Mouse (Mus musculus): Measurements from ENCODE around the gene Gnai2. TPM values are rescaled to one million over a fixed set of nuclear protein-coding genes. Genes with fewer than 3 reads are reported as not detected.
A peak's percentile ranks its signal among the peaks of the same experiment; 100 is the strongest.
"Not testable (repeated sequence)": the region's sequence is repeated elsewhere in the genome, so short reads cannot be mapped to it uniquely, and the experiment has no call there.

Gene Gnai2
- polyA plus RNA-seq, 1 experiment from 2014 or later, result 404 TPM

DNA sequence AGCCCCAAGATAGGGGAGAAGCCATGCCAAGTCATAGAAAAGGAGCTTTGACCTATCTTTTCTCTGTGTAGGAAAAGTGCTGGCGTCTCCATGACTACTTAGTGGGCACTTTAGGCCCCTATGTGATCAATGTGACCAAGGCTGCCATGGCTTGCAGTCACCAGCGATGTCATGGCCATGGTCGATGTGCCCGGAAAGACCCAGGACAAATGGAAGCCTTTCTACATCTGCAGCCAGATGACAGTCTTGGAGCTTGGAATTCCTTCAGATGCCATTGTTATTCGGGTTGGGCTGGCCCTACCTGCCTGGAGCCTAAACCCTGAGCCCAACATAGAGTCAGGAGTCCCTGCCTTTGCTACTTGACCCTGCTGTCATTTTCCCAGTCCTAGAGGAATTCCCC, 48.7 kb downstream of the Gnai2 start:
- H3K9me3 ChIP-seq, result no peaks in the 10 kb centered on the region
- 80% methylated on average over 5 of the region's 5 CpGs for WGBS
- peaks cover 49% of the 10 kb centered on the region for H3K4me1 ChIP-seq
- no peak overlapping the region; the same call in 1 of the 2 replicates for H3K4me3 ChIP-seq
- no peaks in the 10 kb centered on the region for H3K27me3 ChIP-seq (ENCODE audit: insufficient read depth, poor library complexity, severe bottlenecking)
- no peak for DNase-seq (ENCODE audit: low spot score)
- peaks cover 42% of the 10 kb centered on the region for H3K36me3 ChIP-seq
- peak overlapping the region; percentile 75 for H3K27ac ChIP-seq

DNA sequence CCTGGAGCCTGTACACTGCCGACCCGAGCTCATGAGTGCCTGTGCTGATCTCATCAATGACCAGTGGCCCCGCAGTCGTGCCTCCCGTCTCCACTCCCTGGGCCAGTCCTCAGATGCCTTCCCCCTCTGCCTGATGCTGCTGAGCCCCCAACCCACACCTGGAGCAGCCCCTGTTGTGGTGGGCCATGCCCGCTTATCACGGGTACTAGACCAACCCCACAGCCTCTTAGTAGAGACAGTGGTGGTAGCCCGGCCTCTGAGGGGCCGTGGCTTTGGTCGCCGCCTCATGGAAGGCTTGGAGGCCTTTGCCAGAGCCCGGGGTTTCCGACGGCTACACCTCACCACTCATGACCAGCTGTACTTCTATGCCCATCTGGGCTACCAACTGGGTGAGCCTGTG, 52.0 kb downstream of the Gnai2 start:
- no peak for DNase-seq (ENCODE audit: low spot score)
- Histone ChIP-seq H3K4me1 (peaks cover 52% of the 10 kb centered on the region), H3K4me3 (no peak overlapping the region), H3K36me3 (peaks cover 21% of the 10 kb centered on the region), H3K9me3 (no peaks in the 10 kb centered on the region), H3K27ac (no peak overlapping the region), H3K27me3 (ENCODE audit: insufficient read depth, poor library complexity, severe bottlenecking) (no peaks in the 10 kb centered on the region)
- 86% methylated on average over 14 of the region's 14 CpGs for WGBS

GRCm38 (mm10) chr9:107582509-107583062, 52.6 kb downstream of the Gnai2 start:
- peaks cover 21% of the 10 kb centered on the region for H3K36me3 ChIP-seq
- no peak for DNase-seq (ENCODE audit: low spot score)
- 88% methylated on average over 7 of the region's 7 CpGs for WGBS
- 0 out of 2 replicates have a peak overlapping the region, but pooled peaks have one; percentile 94 for H3K27ac ChIP-seq
- no peak overlapping the region for H3K4me3 ChIP-seq
- peaks cover 53% of the 10 kb centered on the region for H3K4me1 ChIP-seq
- no peaks in the 10 kb centered on the region for H3K27me3 ChIP-seq (ENCODE audit: insufficient read depth, poor library complexity, severe bottlenecking)
- no peaks in the 10 kb centered on the region for H3K9me3 ChIP-seq

GRCm38 (mm10) chr9:107581584-107581983, 53.6 kb downstream of the Gnai2 start:
- Histone ChIP-seq H3K27me3 (ENCODE audit: insufficient read depth, poor library complexity, severe bottlenecking) (no peaks in the 10 kb centered on the region), H3K4me3 (peak overlapping the region; percentile 82), H3K9me3 (no peaks in the 10 kb centered on the region), H3K27ac (peak overlapping the region; percentile 94; the same call in 1 of the 2 replicates), H3K36me3 (peaks cover 21% of the 10 kb centered on the region), H3K4me1 (peaks cover 62% of the 10 kb centered on the region)
- DNase-seq (ENCODE audit: low spot score), result no peak
- 71% methylated on average over 4 of the region's 4 CpGs for WGBS

GRCm38 (mm10) chr9:107580501-107581317, 54.5 kb downstream of the Gnai2 start, which contains the start of gene Hyal3:
TSS of gene Hyal3 (plus strand) at chr9:107580818.
- H3K9me3 ChIP-seq, result no peaks in the 10 kb centered on the region
- peaks cover 63% of the 10 kb centered on the region for H3K4me1 ChIP-seq
- no peaks in the 10 kb centered on the region for H3K27me3 ChIP-seq (ENCODE audit: insufficient read depth, poor library complexity, severe bottlenecking)
- DNase-seq (ENCODE audit: low spot score), result peak; percentile 95
- peak within 1 kb of the TSS; percentile 94 for H3K27ac ChIP-seq
- H3K36me3 ChIP-seq, result peaks cover 21% of the 10 kb centered on the region
- peak within 1 kb of the TSS; percentile 82 for H3K4me3 ChIP-seq
- WGBS, result under 1% methylated on average over 32 of the region's 32 CpGs

- Histone ChIP-seq H3K27me3 (ENCODE audit: insufficient read depth, poor library complexity, severe bottlenecking) (no peaks in the 10 kb centered on the region), H3K36me3 (peaks cover 21% of the 10 kb centered on the region), H3K4me1 (peaks cover 67% of the 10 kb centered on the region), H3K27ac (0 out of 2 replicates have a peak overlapping the region, but pooled peaks have one; percentile 25), H3K9me3 (no peaks in the 10 kb centered on the region), H3K4me3 (no peak overlapping the region)
- no peak for DNase-seq (ENCODE audit: low spot score)
- WGBS, result 90% methylated on average over 14 of the region's 14 CpGs
These were observed 55.9 kb downstream of the Gnai2 start for GRCm38 (mm10) chr9:107579023-107579900.

DNA sequence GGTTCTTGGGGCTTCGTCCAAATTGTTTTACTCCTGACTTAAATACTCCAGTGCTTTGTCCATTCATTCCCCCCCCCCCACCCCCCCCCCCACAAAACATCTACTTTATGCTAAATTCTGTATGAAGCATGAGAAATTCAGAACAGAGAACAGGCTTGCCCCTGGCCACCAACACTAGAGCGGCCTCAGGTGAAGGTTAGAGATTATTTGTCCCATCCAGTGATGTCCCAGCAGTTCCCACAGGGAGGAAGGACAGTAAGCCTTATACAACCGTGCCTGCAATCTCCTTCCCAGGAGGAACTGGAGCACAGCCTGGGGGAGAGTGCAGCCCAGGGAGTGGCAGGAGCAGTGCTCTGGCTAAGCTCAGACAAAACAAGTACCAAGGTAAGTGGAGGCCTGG, 56.6 kb downstream of the Gnai2 start, which contains the start of gene Naa80:
Naa80 (plus strand) TSS at position 301 of the 400 bp plus-strand sequence.
- no peak within 1 kb of the TSS; the same call in 1 of the 2 replicates for H3K4me3 ChIP-seq
- WGBS, result 69% methylated on average over 3 of the region's 3 CpGs
- no peaks in the 10 kb centered on the region for H3K9me3 ChIP-seq
- 0 out of 2 replicates have a peak within 1 kb of the TSS, but pooled peaks have one; percentile 25 for H3K27ac ChIP-seq
- peaks cover 22% of the 10 kb centered on the region for H3K36me3 ChIP-seq
- no peak for DNase-seq (ENCODE audit: low spot score)
- peaks cover 67% of the 10 kb centered on the region for H3K4me1 ChIP-seq
- no peaks in the 10 kb centered on the region for H3K27me3 ChIP-seq (ENCODE audit: insufficient read depth, poor library complexity, severe bottlenecking)

- WGBS, result 88% methylated on average over 10 of the region's 10 CpGs
These were observed 57.3 kb downstream of the Gnai2 start for GRCm38 (mm10) chr9:107577871-107578270.

GRCm38 (mm10) chr9:107576357-107577107, 58.6 kb downstream of the Gnai2 start, which contains the start of gene Hyal1:
TSS of gene Hyal1 (plus strand) at chr9:107576927.
- peaks cover 58% of the 10 kb centered on the region for H3K4me1 ChIP-seq

More at GRCm38 (mm10) chr9:107577871-107578270, 57.3 kb downstream of the Gnai2 start:
- DNase-seq (ENCODE audit: low spot score), result no peak
- no peaks in the 10 kb centered on the region for H3K9me3 ChIP-seq
- no peak overlapping the region for H3K4me3 ChIP-seq
- H3K36me3 ChIP-seq, result peaks cover 21% of the 10 kb centered on the region
- H3K27ac ChIP-seq, result no peak overlapping the region
- H3K27me3 ChIP-seq (ENCODE audit: insufficient read depth, poor library complexity, severe bottlenecking), result no peaks in the 10 kb centered on the region
- H3K4me1 ChIP-seq, result peaks cover 63% of the 10 kb centered on the region

DNA sequence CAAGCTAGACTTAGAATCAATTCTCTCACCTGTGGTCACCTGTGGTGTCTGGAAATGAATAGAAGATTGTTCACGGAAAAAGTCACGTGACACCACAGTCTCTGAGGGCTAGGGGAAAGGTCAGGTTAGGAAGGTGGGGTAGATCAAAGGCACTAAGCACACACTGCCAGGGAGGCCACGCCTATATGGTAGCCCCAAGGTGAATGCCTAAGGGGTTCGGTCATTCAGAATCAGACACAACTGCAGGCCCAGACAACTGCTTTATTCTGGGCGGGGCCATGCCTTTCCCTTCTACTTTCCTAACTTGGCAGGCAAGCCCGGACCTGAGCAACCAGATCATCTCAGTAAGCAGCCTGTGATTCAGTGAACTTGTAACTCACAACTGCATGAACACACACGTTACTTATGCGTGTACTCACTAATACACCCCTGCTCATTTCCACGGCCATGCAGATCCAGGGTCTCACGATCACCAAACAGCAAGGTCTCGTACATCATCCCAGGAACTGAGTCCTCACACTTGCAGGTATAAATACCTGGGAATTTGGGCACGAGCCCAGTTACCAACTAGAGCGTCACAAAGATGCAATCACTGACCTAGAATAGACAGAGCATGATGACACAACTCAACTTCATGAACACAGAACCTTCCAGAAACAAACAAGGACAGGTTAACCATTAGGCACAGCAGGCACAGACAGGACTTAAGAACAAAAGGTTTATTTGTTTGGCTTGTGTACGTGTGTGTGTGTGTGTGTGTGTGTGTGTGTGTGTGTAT, 59.4 kb downstream of the Gnai2 start:
- H3K4me1 ChIP-seq, result peaks cover 59% of the 10 kb centered on the region

More at GRCm38 (mm10) chr9:107576357-107577107, 58.6 kb downstream of the Gnai2 start, which contains the start of gene Hyal1:
- WGBS, result 24% methylated on average over 16 of the region's 16 CpGs
- H3K9me3 ChIP-seq, result no peaks in the 10 kb centered on the region
- H3K27ac ChIP-seq, result peak within 1 kb of the TSS; percentile 8
- H3K27me3 ChIP-seq (ENCODE audit: insufficient read depth, poor library complexity, severe bottlenecking), result no peaks in the 10 kb centered on the region
- H3K36me3 ChIP-seq, result peaks cover 31% of the 10 kb centered on the region
- peak within 1 kb of the TSS; percentile 54 for H3K4me3 ChIP-seq
- DNase-seq (ENCODE audit: low spot score), result peak; percentile 95

DNA sequence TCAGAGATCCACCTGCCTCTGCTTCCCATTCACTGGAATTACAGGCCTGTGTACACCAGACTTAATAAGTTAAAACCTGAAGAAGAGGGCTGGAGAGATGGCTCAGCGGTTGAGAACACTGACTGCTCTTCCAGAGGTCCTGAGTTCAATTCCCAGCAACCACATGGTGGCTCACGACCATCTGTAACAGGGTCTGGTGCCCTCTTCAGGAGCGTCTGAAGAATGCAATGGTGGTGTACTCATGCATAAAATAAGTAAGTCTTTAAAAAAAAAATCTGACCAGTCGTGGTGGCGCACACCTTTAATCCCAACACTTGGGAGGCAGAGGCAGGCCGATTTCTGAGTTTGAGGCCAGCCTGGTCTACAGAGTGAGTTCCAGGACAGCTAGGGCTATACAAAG, 61.4 kb downstream of the Gnai2 start:
- H3K36me3 ChIP-seq, result peaks cover 44% of the 10 kb centered on the region
- WGBS, result 79% methylated on average over 6 of the region's 6 CpGs

More for the DNA sequence above, 59.4 kb downstream of the Gnai2 start:
- 86% methylated on average over 14 of the region's 14 CpGs for WGBS
- Histone ChIP-seq H3K27ac (peak overlapping the region; percentile 8), H3K4me3 (no peak overlapping the region; the same call in 1 of the 2 replicates), H3K9me3 (no peaks in the 10 kb centered on the region), H3K27me3 (ENCODE audit: insufficient read depth, poor library complexity, severe bottlenecking) (no peaks in the 10 kb centered on the region), H3K36me3 (peaks cover 38% of the 10 kb centered on the region)
- DNase-seq (ENCODE audit: low spot score), result no peak

More for the DNA sequence above, 61.4 kb downstream of the Gnai2 start:
- H3K4me3 ChIP-seq; DNase-seq (ENCODE audit: low spot score); H3K27ac ChIP-seq; H3K27me3 ChIP-seq (ENCODE audit: insufficient read depth, poor library complexity, severe bottlenecking); H3K9me3 ChIP-seq: not testable (repeated sequence)
- peaks cover 61% of the 10 kb centered on the region for H3K4me1 ChIP-seq

All from heart, embryonic 10.5 days (tissue).